Mouse (Mus musculus) cerebellum, adult (tissue): ENCODE data around the gene Vmn1r193.
"Not testable (repeated sequence)": the region's sequence is repeated elsewhere in the genome, so short reads cannot be mapped to it uniquely, and the experiment has no call there.

ENCODE experiments used
- ATAC-seq: cut with Nextera tagmentation; 2 replicates; pipeline ENCODE4 v1.9.2; 2017; ENCODE audit warnings: mild to moderate bottlenecking, moderate library complexity, mixed read lengths; ENCODE audit not compliant: insufficient number of reproducible peaks, low FRiP score, low TSS enrichment

The Vmn1r193 gene

DNA sequence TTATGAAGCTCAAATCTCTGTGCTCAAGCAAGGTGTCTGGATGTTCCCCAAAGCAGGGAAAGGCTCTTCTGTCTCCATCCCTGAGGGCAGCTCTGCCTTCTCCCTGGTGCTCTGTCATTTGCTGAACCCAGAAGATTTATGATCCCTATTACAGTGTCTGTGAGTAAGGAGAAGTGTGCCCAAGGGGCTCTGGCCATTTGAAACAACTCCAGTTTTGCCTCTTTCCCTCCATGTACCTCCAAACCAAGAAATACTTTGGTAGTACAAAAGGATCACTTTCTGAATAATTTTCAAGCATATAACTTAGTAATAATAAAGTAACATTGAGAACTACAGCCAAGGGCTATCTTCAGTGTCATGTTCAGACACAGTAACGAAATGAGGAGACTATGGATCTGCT lies at the start of gene Vmn1r193:
Vmn1r193 (minus strand) TSS at position 101 of the 400 bp plus-strand sequence.
- not testable (repeated sequence) for ATAC-seq

DNA sequence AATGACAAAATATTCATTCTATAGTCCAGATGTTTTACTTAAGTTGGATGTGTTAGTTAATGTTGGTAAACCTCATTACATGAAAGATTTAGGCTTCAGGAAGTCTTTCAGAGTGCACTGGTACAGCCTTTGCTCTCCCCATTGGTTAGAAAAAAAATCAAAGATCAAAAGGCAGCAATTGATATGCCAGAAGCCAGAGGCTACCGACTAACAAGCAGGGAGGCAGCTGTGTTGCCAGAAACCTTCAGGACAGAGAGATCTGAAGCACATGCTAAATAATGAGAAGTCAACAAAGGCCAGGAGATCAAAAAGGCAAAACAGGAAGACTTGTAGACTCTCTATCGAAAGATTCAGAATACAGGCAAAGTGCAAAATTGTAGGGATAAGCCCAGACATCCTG lies 48.8 kb upstream of the Vmn1r193 start:
- no peak for ATAC-seq

DNA sequence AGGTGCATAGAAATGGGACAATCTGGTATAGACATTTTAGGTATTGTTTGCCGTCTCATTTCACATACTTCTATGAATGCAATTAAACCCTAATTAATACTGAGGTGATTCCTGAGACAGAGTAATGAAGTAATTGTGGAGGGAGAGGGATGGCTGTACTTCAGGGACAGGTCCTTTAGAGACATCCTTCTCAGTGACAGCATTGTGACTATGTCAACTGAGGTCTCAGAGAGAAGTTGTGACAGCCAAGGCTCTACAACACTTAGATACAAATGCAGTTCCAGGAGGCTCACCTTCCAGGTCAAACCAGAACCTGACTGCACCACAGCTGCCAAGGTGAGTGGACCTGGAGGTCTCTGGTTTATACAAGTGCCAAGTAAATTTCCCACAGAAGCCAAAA lies 47.3 kb upstream of the Vmn1r193 start, which contains the start of gene Vmn1r195:
Vmn1r195 (plus strand) TSS at position 301 of the 400 bp plus-strand sequence.
- not testable (repeated sequence) for ATAC-seq

DNA sequence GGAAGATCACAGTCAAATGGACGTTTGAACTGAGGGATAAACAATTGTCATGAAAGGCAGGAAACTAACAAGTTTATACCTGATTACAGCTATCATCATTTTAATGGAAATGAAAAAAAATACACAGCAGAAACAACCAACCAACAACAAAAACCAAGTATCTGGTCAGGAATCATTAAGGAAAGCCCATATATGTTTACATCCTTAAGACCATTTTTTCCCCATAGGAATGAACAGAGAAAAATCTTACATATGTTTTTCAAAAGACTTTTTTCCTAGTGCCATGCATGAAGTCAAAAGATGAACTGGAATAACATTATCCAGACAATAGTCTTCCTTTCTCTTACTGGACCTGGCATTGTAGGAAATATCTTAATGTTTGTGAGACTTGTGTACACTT lies 21.0 kb upstream of the Vmn1r193 start, which contains the start of gene Vmn1r194:
Vmn1r194 (plus strand) TSS at position 301 of the 400 bp plus-strand sequence.
- ATAC-seq = no peak

DNA sequence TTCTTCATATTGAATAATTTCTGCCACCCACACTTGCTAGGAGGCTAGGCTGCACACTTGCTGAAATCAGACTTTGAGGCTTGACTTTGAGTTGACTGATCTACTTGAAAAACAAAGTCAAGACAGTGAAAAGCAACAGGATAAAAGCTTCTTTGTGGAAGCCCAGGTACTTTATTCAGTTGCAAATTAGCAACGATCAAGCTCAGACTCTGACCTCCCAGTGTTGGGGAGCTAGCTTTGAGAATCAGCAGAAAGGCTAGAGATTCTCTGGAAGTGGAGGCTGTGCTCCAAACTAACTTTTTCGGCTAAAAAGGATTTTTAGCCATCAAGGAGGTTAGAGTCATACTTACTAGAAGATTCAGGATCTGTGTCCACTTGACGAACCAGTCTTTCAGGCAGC lies 30.2 kb downstream of the Vmn1r193 start:
- ATAC-seq = not testable (repeated sequence)

DNA sequence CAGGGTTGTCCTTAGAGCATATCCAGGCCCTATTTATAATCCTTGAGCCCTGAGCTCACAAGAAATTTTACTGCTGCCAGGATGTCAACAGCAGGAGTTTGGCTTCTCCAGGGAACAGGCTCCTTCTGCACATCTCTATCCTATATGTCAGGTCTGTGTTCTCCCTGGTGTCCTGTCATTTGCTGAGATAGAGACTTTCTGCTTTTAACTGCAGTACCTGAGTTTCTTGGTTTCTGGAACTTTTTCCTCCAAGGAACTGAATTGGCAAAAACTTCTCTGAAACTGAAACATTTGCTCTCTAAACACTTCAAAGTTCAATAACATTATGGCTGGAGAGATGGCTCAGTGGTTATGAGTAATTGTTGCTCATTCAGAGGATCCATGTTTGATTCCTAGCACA lies 31.9 kb downstream of the Vmn1r193 start, which contains the start of gene Vmn1r192:
Vmn1r192 (minus strand) TSS at position 101 of the 400 bp plus-strand sequence.
- ATAC-seq = no peak

DNA sequence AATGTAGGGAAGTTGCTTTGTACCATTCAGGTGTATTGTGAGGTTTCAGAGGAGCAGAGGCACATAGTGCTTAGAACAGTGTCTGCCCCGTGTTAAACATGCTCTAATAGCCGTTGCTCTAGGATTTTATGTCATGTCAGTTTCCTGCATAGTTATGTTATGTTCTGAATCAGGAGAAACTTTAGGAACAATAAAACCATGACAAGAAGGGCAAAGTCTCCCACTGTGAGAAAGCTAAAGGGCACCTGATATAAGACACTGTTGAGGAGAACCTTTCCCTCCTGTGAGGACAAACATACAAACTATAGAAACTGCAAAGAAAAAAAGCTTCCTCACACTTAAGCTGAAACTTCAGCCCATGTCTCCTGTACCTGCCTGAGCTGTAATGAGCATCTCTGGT lies 32.6 kb downstream of the Vmn1r193 start:
- ATAC-seq = no peak

DNA sequence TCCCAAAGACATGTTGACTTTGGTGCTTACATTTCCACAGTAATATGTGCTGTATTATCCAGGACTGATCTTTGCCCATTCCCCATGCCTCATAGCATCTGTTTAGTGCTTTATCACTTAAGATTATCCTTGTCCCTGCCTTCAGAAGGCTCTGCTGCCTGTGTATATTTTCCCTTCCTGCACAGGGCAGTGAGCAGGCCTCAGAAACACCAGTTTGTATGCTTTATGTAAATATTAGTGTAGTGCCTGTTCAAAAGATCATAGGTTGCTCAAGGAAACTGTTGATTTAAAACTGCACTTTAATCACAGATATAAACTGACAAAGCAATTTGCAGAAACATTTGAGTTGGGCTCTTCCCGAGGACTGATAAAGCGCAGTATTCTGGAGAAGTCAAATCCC lies 33.6 kb downstream of the Vmn1r193 start:
- ATAC-seq = no peak

DNA sequence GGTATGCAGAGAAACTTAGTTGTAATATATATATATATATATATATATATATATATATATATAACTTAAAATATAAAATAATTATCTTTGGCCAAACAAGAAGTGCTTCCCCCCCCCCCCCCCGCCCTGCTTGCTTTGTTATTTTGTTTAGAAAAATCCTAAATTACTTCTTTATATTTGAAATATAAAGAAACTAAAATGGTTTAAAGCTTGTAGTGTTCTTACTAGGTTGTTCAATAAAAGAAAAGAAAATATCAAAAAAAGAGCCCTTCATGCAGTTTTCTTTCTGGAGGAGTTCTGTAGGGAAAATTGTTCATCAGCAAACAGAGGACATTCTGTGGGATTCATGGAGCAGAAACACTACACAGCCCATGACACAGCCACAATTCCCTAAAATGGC lies 39.1 kb downstream of the Vmn1r193 start, which contains the start of gene Vmn1r191:
Vmn1r191 (minus strand) TSS at position 101 of the 400 bp plus-strand sequence.
- no peak for ATAC-seq

DNA sequence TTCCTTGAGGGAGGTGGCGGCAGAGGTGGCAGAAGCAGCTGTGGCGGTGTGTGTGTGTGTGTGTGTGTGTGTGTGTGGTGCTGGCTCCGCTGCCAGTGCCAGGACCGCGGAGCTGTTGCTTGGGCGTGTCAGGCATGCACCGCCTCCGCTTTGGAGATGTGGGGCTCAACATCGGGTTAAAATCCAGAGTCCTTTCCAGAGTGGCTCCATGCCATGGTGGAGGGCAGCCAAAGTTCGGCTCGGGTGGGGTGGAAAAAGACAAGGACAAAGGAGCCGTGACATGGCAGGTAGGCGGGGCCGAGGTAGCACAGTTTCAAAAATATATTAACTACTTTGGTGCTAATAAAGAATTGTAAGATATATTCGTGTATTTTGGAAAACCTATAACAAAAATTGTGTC lies 54.5 kb downstream of the Vmn1r193 start:
- no peak for ATAC-seq
